Mouse (Mus musculus) CH12F3 (cell line): ENCODE data around the gene Teddm3.
"Not testable (repeated sequence)": the region's sequence is repeated elsewhere in the genome, so short reads cannot be mapped to it uniquely, and the experiment has no call there.

Experiments used
- in situ Hi-C: fragments of 300-500 bp; cut with MboI; formaldehyde crosslinking; loops from 2 replicates; pipeline ENCODE4 v1.14.3; 2020; ENCODE audit warnings: low sequenced_read_pairs

Gene Teddm3

DNA sequence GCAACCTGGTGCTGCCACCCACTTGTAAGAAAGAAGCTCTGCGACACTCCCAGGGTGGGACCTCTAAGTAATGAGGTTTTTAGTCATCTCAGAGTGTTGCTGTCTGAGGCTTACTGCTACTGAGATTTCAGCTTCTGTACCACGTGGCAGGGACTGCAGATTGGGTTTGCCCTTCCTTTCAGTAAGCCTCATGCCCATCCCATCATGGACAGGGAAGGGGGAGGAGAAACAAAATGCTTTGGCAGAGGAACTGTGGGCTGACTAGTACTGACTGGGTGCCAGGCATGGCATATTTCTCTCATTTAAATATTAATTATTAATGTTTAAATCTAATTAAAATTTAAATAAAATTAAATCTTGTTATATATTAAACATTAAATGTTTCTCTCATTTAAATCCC lies at the start of gene Teddm3:
Teddm3 (minus strand) TSS at position 101 of the 400 bp plus-strand sequence.
- in situ Hi-C loops: not testable (repeated sequence)

DNA sequence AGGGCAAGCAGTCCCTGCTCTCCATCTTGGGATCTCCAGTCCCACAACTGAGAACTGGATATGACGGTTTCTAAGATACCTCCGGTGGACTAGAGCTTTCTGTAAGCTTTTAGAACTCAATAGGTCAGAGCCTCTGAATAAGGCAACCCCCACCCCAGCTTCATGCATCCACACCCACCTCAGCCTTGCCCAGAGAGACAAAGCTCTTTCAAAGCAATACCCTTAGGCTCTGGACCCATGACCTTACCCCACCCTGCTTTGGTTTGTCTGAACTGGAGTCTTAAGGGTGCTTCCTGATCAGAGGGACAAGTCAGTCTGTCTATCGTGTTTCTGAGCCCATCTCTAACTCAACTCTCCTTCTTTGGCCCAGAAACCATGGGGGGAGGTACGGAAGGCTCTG lies 48.9 kb upstream of the Teddm3 start:
- in situ Hi-C loops: no loop called here

DNA sequence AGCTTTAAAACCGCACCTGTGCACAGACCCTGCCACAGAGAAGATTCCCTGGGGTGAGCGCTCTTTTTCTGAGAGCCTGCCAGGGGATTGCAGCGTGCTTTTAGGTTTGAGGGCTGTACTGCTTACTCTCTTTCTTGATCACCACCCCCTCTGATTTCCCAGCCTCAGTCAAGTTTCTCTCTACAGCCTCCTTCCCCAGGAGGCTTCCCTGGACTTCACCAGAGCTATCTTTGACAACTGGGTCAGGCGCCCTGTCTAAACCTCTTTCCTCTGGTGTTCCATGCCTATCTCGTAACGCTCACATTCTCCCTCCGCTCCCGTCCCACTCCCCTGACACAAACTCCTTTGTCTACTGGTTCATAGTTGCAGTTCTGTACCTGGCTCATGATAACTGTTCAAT lies 45.6 kb upstream of the Teddm3 start:
- in situ Hi-C loops: loop anchor here (5.0 to 25.0 kb wide), 2 partner anchors 193 to 287 kb away; no protein-coding TSS in a partner anchor

DNA sequence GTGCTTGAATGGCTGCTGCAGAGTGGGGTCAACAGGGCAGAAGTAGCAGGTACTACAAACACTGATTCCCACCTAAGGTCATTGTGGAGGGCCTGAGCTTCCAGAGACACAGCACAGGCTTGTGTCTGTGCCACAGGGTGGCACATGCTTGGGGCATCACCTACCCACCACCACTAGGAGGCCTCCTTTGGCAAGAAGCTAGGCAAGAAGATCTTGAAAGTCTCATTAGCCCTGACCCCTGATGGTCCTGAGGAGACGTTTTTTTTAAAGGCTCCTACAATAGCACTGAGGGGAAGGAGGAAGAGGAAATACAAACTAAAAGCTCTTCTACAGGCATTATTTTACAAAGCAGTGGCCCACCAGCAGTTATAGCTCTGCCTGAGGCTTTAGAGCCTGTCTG lies 44.7 kb upstream of the Teddm3 start:
- in situ Hi-C loops: loop anchor here (5.0 to 25.0 kb wide), 2 partner anchors 194 to 286 kb away; no protein-coding TSS in a partner anchor

DNA sequence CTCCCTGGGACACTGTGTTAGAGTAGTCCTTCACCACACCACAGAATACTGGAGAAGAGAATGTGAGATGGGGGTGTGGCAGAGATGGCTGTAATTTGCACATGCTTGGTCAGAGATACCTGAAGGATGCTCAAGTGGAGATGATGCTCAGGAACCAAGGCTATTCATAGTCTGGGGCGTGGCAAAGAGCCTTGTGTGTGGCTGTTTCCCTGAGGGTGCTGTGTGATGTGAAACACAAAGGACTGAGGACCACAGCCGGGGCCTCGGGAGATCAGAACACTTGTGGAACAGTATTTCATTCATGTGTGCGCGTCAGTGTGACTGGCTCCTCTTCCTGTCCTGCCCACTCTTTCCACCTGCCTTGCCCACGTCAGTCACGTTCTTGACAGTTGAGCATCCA lies 44.2 kb upstream of the Teddm3 start:
- in situ Hi-C loops: loop anchor here (5.0 to 25.0 kb wide), 2 partner anchors 194 to 286 kb away; no protein-coding TSS in a partner anchor

DNA sequence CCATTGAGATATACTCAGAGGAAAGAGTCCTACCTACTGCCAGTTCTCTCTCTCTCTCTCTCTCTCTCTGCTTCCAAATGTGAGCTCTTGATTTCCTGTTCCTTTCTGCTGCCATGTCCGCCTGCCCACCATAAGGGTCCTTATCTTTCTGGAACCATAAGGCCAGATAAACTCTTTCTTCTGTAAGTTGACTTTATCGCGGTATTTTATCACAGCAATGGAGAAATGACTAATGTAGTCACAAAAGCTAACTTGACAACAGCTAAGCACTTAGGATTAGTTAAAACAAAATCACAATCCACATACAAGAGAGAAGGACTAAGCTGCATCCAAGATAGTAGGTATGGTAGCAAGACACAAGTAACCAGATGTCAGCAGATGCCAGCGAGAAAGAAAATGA lies 43.7 kb upstream of the Teddm3 start:
- in situ Hi-C loops: loop anchor here (5.0 to 25.0 kb wide), 2 partner anchors 195 to 285 kb away; no protein-coding TSS in a partner anchor

DNA sequence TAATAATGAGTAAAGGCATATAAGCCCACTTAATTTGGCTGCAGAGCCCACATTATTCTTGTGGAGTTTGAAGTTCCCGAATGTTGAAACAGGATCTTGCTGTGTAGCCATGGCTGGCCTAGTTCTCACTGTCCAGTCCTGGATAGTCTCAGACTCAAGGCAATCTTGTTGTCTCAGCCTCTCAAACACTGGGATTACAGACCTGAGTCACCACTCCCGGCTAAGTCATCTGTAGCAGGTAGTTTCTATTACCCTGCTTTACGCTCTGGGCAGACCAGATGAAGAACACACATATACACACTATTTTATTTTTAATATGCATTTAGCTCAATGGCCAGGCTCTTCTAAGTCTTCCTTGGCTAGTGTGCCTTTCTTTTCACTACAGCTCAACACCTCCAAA lies 42.8 kb upstream of the Teddm3 start:
- in situ Hi-C loops: loop anchor here (5.0 to 25.0 kb wide), 2 partner anchors 196 to 284 kb away; no protein-coding TSS in a partner anchor

DNA sequence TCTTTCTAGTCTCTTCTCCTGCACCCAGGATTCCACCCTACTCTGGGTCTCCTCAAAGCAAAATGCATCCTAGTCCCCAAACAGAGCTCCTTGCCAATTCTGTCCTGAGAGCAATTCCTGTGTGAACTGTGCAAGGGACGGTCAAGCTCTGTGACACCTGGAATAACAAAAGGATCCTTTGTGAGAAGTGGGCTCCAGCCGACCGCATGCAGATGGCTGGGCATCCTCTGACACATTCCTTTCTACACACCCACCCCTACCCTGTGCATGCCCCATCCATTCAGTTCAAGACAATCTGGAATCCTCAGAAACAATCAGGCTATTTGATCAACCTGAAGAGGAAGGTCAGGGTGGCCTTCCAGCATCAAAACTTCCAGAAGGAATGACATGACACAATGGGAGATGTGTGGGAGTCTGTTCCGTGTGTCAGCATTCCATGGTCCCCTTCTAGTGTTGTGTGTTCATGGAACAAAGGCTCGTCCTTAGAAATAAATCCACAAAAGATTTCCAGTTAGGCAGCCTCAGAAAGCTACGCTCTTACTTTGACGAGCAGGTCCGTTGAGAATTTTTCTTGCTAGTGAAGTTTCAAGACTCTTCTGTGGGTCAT lies 41.6 kb upstream of the Teddm3 start:
- in situ Hi-C loops: loop anchor here (5.0 to 25.0 kb wide), 2 partner anchors 197 to 283 kb away; no protein-coding TSS in a partner anchor

DNA sequence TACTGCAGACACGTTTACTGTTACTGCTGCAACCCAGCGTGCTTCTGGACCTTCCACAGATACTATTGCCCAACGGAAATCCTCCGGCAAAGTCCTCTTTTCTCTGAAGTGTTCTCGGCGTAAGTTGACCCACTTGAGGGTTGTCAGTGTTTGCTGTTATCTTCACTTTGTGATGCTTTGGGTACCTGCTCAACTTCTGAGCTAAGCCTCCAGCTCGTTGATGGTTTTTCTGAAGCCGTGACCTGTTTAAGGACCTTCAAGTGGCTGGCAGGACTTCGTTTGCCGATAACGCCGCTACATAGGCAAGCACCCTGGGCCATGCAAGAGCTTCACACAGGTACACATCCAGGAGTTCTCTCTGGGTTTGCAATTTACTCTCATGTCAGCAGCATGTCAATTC lies 40.4 kb upstream of the Teddm3 start:
- in situ Hi-C loops: loop anchor here (25.0 kb wide), 1 partner anchor 282 kb away; no protein-coding TSS in a partner anchor

DNA sequence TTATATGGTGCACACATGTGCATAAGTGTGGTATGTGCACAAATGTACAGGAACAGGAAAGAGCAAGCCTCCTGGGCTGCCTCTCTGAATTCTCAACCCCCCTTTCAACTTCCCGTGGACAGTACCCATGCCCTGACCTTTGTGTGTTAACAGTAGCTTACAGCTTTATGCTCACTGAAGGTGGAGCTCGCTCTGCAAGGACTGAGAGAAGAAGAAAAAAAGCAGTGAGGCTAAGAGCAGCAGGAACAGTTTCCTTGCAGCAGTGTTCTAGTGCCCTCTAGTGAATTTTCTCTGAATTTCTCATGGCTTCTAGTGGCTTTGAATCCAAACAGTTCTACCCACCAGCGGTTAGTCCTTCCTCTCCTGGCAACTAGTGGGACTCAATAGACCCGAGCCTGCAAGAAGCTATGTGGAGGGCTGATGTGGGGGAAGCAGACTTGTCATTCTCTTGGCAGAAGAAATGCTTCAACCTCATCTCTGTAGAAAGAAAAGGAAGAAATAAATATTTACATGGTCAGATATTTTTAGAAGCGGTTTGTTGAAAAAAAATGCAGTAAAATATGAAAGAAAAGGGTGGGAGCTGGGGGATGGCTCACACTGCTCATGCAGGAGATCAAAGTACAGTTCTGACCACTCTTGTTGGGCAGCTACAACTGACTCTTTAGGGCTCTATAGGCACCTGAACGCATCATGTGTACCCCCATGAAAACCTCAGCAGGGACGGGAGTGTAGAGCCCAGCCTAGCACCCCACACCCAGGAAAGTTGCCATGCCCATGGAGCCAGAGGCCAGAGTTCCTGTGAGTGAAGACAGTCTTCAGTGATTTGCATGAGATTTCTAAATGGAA lies 38.9 kb upstream of the Teddm3 start:
- in situ Hi-C loops: loop anchor here (25.0 kb wide), 1 partner anchor 280 kb away; no protein-coding TSS in a partner anchor

DNA sequence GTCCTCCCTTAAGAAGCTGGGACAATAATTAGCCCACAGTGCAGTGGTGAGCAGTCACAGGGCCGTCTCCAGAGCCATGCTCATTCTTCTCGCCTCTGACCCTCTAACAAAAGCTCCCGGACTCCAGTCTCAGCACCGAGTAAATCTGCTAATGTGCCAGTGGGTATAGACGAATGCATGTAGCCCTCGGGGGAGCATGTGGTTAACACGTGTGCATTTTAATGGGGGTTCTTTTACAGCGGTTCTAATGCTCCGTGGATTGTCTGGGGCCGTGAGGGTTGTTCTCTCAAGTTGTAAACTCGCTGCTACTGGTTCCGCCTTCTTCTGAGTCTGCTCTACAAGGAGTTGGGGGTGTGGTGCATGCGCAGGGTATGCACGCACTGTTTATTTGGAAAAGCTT lies 37.8 kb upstream of the Teddm3 start:
- in situ Hi-C loops: loop anchor here (25.0 kb wide), 1 partner anchor 279 kb away; no protein-coding TSS in a partner anchor

DNA sequence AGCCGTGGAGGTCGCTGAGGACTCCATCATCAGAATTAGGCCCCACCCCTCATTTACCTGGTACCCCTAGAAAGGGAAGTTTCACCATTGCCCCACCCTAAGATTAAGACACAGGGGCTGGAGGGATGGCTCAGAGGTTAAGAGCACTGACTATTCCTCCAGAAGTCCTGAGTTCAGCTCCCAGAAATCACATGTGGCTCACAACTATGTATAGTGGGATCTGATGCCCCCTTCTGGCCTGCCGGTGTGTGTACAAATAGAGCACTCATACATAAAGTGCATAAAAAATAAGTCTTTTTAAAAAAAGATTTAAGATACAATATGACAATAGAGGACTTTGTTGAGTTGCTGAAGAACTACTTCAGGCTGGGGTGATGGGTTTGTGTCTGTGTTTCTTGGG lies 34.5 kb upstream of the Teddm3 start:
- in situ Hi-C loops: loop anchor here (25.0 kb wide), 1 partner anchor 276 kb away; no protein-coding TSS in a partner anchor

DNA sequence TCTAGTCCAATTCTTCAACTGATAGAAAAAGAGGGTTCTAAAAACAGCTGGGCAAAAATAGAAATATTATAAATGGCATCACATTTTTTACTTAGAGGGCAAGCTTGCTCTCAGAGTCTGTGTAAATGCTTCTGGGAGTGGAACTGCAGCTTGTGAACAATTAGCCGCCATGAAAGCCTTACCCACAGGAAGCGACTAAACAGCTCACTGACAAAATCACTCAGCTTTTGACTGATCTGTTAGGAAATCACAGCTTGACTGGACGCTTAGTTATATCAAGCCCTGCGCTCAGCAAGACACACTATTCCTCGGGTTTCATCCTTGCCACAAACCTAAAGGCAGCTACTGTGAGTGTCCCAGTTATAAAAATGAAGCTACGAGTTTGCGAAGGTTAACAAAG lies 33.8 kb upstream of the Teddm3 start:
- in situ Hi-C loops: loop anchor here (25.0 kb wide), 1 partner anchor 275 kb away; no protein-coding TSS in a partner anchor

DNA sequence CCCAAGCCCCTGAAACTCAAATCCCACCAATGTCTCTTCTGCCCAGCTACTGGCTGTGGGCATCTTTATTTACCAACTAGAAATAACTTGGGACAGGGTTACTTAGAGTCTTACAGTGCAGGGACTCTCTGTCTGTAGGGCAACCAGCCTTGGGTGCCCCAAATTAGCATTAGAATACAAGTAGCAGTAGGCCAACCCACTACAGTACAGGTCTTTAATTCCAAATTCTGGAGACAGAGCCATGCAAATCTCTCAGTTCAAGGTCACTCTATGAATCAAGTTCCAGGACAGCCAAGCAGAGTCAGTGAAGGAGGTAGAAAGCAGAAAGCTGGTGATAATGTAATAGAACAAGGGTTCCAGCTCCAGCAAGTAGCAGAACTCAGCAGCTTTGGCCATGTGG lies 30.9 kb upstream of the Teddm3 start:
- in situ Hi-C loops: loop anchor here (25.0 kb wide), 1 partner anchor 272 kb away; no protein-coding TSS in a partner anchor

DNA sequence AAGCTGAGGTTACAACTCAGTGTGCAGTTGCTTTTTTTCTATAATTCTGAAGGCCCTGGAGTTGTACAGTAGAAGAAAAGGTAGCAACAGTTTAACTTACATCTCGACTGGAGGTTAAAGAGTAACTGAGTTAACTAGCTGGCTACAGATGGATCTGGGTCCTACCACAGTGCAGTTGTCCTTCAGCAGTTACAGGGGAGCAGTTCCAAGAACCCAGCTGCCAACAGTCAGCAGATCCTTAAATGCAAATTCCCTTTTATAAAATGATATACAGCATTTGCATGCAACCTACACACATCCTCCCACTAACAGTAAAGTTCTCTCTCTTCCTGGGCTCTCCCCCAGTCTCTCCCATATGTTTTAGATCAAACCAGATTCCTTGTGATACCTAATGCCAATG lies 28.3 kb upstream of the Teddm3 start:
- in situ Hi-C loops: loop anchor here (25.0 kb wide), 1 partner anchor 270 kb away; no protein-coding TSS in a partner anchor

DNA sequence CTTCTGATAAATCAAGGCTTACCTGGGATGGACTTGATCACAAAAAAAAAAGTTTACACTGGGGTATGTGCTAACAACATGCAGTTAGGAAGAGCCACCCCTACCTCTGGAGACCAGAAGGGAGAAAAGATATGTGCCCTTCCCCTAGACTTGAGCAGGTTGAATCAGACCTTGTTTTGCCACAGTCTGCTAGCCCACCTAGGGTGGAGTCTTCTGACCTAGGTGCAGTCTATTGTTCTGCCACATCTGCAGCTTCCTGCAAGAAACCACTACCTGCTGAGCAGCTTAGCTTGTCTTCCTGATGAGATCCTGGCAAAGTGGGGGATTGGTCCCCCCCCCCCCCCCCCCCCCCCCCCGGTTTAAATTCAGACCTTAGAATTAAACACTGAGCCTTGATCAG lies 21.4 kb upstream of the Teddm3 start:
- in situ Hi-C loops: loop anchor here (25.0 kb wide), 1 partner anchor 263 kb away; no protein-coding TSS in a partner anchor

DNA sequence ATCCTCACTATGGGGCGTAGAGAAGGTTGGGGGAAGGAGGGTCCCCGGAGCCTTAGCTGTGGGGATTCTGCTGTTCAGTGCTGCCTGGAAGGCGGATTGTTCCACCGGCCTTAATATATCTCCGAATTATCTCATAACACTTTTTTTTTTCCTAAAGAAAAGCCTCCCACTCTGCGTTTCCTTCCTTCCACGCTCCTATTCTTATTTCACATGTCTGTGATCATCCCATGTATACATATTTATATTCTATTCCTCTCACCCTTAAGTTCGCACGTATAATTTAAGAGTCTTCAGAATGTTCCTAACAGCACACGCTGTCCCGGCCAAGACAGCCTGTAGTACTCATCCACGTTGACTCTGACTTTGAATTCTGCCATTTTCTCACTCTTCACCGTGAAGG lies 14.9 kb upstream of the Teddm3 start:
- in situ Hi-C loops: no loop called here

DNA sequence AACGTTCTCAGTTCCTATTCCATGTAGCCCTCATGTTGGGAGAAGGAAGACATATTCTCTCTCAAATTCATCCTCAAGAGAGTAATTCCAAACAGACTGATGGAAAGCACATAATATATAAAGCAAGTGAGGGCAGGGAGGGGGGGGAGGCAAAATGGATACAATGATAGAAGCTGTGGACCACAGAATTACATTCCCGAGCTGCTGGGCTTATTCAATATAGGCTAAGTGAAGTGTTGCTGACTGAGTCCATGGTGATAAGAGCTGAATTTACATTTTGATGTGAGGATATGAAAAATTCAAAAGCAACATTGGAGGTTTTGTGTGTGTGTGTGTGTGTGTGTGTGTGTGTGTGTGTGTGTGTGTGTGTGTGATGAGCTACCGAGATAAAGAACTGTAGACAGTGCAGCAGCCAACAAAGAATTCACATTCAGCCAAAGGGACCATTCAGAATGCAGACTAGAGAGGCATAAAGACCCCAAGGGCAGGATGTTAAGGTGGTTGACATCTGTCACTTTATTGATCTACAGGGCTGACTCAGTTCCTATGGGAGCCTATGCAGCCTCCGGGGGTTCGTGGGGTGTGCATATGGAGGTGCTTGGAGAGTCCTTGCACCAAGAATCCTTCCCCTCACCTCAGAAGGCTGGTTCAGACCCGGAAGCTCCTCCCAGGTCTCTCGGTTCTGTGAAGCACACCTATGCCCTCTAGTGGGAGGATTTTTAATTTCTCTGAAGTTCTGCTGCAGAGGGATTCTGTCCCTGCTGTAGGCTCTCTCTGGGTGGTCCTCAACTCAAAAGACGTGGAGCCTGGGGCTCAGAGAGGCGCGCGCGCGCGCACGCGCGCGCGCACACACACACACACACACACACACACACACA lies 11.8 kb upstream of the Teddm3 start:
- in situ Hi-C loops: not testable (repeated sequence)

DNA sequence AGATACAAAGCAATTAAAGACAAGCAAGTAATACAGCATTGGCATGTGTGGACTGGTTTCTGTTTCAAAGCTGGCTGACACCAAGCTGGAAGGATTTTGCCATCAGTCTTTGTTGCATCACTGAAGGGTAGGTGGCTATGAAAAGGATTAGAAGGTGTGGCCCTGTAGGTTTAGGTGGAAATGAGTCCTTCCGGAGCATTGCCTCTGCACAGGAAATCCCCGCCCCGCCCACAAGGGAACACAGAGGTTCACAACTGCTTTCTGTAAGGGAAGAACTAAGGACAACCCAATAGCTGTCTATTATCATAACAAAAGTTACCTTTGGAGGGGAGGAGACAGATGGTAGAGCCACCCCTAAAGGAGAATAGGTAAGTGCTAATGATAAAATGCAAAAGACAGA lies 9.6 kb upstream of the Teddm3 start:
- in situ Hi-C loops: not testable (repeated sequence)

DNA sequence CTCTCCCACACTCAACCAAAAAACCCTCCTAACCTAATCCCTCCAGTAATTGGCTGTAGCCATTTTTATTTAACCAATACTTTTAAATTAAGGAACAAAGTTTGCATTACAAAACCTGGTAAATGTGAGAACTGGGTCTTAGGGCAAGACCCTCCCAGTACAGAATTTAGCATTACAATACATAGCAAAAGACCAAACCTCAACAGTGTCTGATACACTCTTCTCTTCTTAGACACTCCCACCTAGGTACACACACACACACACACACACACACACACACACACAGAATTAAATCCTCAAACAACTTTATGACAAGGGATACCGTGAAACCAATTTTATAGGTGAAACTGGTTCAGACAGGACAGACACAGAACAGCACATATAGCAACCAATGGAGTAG lies 5.4 kb upstream of the Teddm3 start:
- in situ Hi-C loops: not testable (repeated sequence)
